Mouse (Mus musculus) liver, embryonic 12.5 days (tissue): ENCODE data around the gene Gm20532. TPM values are rescaled to one million over a fixed set of nuclear protein-coding genes. Genes with fewer than 3 reads are reported as not detected.

Experiments used
- ATAC-seq: fragments of 200-750 bp; cut with Nextera tagmentation; 2 replicates; pipeline ENCODE4 v1.8.0; 2017; ENCODE audit warnings: moderate number of reproducible peaks, mild to moderate bottlenecking, moderate library complexity
- H3K27ac ChIP-seq: fragments of 300-500 bp; sonication (generic); 2 replicates; pipeline ENCODE4 v1.5.1; 2016; ENCODE audit warnings: mild to moderate bottlenecking
- H3K27me3 ChIP-seq: fragments of 300-500 bp; sonication (generic); replicated peaks from 2 replicates; pipeline ENCODE4 v1.6.1; 2016; ENCODE audit warnings: mild to moderate bottlenecking, moderate library complexity
- H3K36me3 ChIP-seq: fragments of 300-500 bp; sonication (generic); 2 replicates; pipeline ENCODE4 v1.6.1; 2016; ENCODE audit warnings: mild to moderate bottlenecking, moderate library complexity
- H3K4me1 ChIP-seq: fragments of 300-500 bp; sonication (generic); 2 replicates; pipeline ENCODE4 v1.6.1; 2016
- H3K4me2 ChIP-seq: fragments of 300-500 bp; sonication (generic); 2 replicates; pipeline ENCODE4 v1.6.1; 2016; ENCODE audit warnings: mild to moderate bottlenecking, moderate library complexity
- H3K4me3 ChIP-seq: fragments of 300-500 bp; sonication (generic); 2 replicates; pipeline ENCODE4 v1.5.1; 2016; ENCODE audit warnings: mild to moderate bottlenecking, moderate library complexity
- H3K9ac ChIP-seq: fragments of 300-500 bp; sonication (generic); 2 replicates; pipeline ENCODE4 v1.6.1; 2016; ENCODE audit warnings: mild to moderate bottlenecking, moderate library complexity
- H3K9me3 ChIP-seq: fragments of 300-500 bp; sonication (generic); replicated peaks from 2 replicates; pipeline ENCODE4 v1.6.1; 2016; ENCODE audit warnings: mild to moderate bottlenecking, moderate library complexity
- WGBS: fragments of 180-500 bp; shearing (Covaris S2); methylation state at CpG from one replicate; pipeline ENCODE4 v1.1.7; 2016; ENCODE audit not compliant: insufficient replicate concordance; 5-methylcytosine and 5-hydroxymethylcytosine counted together
- polyA plus RNA-seq: library from polyadenylated mRNA; unstranded; fragments of >200 nt; fragmentation: Nextera tagmentation; extraction: Ambion mirVana; gene quantifications from 2 replicates; pipeline ENCODE4 v1.2.1, GENCODE M21; 2016

The Gm20532 gene
- polyA plus RNA-seq, 1 experiment from 2014 or later: not detected

DNA sequence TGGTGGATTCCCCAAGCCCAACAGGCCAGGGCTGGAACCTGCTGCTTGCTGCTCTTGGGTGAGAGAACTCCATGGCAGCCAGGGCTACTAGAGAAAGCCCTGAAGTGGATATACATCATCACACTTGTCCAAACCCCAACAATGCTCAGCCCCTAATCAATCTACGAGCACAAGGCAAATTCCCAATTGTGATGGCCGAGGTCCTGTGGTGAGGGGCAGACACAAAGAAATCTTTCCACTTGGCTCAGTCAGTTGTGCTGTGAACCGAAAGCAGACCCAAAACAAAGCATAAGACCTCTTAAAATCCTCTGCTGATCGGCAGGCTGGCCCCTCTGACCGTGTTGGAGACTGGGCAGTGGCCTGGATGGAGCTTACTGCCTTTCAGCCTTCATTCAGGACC is 11.6 kb upstream of the Gm20532 start:
- Histone ChIP-seq H3K27ac (peak overlapping the region; percentile 87), H3K9ac (peak overlapping the region; percentile 66), H3K4me2 (peak overlapping the region; percentile 65; the same call in 1 of the 2 replicates), H3K27me3 (no peaks in the 10 kb centered on the region), H3K4me1 (peaks cover 100% of the 10 kb centered on the region), H3K9me3 (no peaks in the 10 kb centered on the region), H3K4me3 (no peak overlapping the region), H3K36me3 (no peaks in the 10 kb centered on the region)
- ATAC-seq: no peak
- WGBS: 50% methylated on average over 5 of the region's 5 CpGs

- peak; percentile 39; the same call in 1 of the 2 replicates for ATAC-seq
- 27% methylated on average over 1 of the region's 1 CpGs for WGBS
- Histone ChIP-seq H3K36me3 (no peaks in the 10 kb centered on the region), H3K9ac (peak overlapping the region; percentile 66), H3K4me2 (peak overlapping the region; percentile 65), H3K4me1 (peaks cover 99% of the 10 kb centered on the region), H3K27me3 (no peaks in the 10 kb centered on the region), H3K9me3 (no peaks in the 10 kb centered on the region), H3K4me3 (peak overlapping the region; percentile 47), H3K27ac (peak overlapping the region; percentile 87)
Observed at GRCm38 (mm10) chr2:26575378-26575777, 11.1 kb upstream of the Gm20532 start.

- Histone ChIP-seq H3K9me3 (no peaks in the 10 kb centered on the region), H3K4me2 (peak overlapping the region; percentile 65), H3K27ac (peak overlapping the region; percentile 87), H3K36me3 (no peaks in the 10 kb centered on the region), H3K9ac (peak overlapping the region; percentile 66), H3K27me3 (no peaks in the 10 kb centered on the region), H3K4me1 (peaks cover 94% of the 10 kb centered on the region), H3K4me3 (peak overlapping the region; percentile 47)
- WGBS: 16% methylated on average over 4 of the region's 4 CpGs
- peak; percentile 77 for ATAC-seq
Observed at GRCm38 (mm10) chr2:26575865-26576264, 10.6 kb upstream of the Gm20532 start.

GRCm38 (mm10) chr2:26576462-26576861 is 10.0 kb upstream of the Gm20532 start:
- ATAC-seq: no peak
- Histone ChIP-seq H3K4me1 (peaks cover 88% of the 10 kb centered on the region), H3K36me3 (no peaks in the 10 kb centered on the region), H3K27ac (peak overlapping the region; percentile 87), H3K9me3 (no peaks in the 10 kb centered on the region), H3K9ac (peak overlapping the region; percentile 66), H3K27me3 (no peaks in the 10 kb centered on the region), H3K4me2 (peak overlapping the region; percentile 65), H3K4me3 (peak overlapping the region; percentile 47)
- WGBS: 18% methylated on average over 4 of the region's 4 CpGs

- peak overlapping the region; percentile 65 for H3K4me2 ChIP-seq
- no peak overlapping the region for H3K4me3 ChIP-seq
- no peaks in the 10 kb centered on the region for H3K36me3 ChIP-seq
- no peak for ATAC-seq
- H3K27ac ChIP-seq: peak overlapping the region; percentile 87
- WGBS: 19% methylated on average over 6 of the region's 6 CpGs
- H3K4me1 ChIP-seq: peaks cover 82% of the 10 kb centered on the region
- peak overlapping the region; percentile 24; the same call in 1 of the 2 replicates for H3K9ac ChIP-seq
- H3K9me3 ChIP-seq: no peaks in the 10 kb centered on the region
- peaks cover 4% of the 10 kb centered on the region; the same call in 1 of the 2 replicates for H3K27me3 ChIP-seq
Observed at GRCm38 (mm10) chr2:26578369-26578768, 8.1 kb upstream of the Gm20532 start.

- no peak for ATAC-seq
- Histone ChIP-seq H3K4me1 (peaks cover 80% of the 10 kb centered on the region), H3K27ac (peak within 1 kb of the TSS; percentile 49), H3K9ac (no peak within 1 kb of the TSS), H3K9me3 (no peaks in the 10 kb centered on the region), H3K4me2 (no peak within 1 kb of the TSS), H3K36me3 (no peaks in the 10 kb centered on the region), H3K4me3 (no peak within 1 kb of the TSS), H3K27me3 (peaks cover 13% of the 10 kb centered on the region)
- WGBS: 89% methylated on average over 1 of the region's 1 CpGs
Observed at GRCm38 (mm10) chr2:26579714-26580113, 6.7 kb upstream of the Gm20532 start, which contains the start of gene Egfl7. TSS of gene Egfl7 (plus strand) at chr2:26580014.

GRCm38 (mm10) chr2:26580751-26581150 is 5.7 kb upstream of the Gm20532 start:
- Histone ChIP-seq H3K9ac (no peak overlapping the region), H3K27me3 (peaks cover 13% of the 10 kb centered on the region), H3K4me3 (no peak overlapping the region), H3K4me2 (no peak overlapping the region), H3K27ac (0 out of 2 replicates have a peak overlapping the region, but pooled peaks have one; percentile 37), H3K4me1 (peaks cover 73% of the 10 kb centered on the region), H3K36me3 (no peaks in the 10 kb centered on the region), H3K9me3 (no peaks in the 10 kb centered on the region)
- WGBS: 54% methylated on average over 5 of the region's 5 CpGs
- ATAC-seq: no peak

DNA sequence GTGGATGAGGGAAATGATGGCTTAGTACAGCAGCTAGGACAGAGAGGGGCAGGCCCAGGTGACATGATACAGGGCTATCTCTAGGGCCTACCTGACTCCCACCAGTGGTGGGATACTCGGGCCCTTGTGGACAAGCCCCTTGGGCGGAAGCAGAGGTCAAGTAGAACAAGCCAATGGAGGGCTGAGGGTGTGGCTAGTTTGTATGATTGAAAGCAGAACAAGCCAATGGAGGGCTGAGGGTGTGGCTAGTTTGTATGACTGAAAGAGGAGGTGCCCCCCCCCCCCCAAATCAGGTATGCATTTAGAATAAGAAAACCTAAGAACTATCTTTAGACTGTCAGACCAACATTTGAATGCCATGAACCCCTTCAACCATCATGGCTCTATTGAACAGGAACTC is 4.2 kb upstream of the Gm20532 start:
- Histone ChIP-seq H3K4me2 (no peak overlapping the region), H3K27ac (no peak overlapping the region)
- 45% methylated on average over 2 of the region's 2 CpGs for whole genome bisulfite sequencing

GRCm38 (mm10) chr2:26582741-26583140 is 3.7 kb upstream of the Gm20532 start:
- Histone ChIP-seq H3K9me3 (no peaks in the 10 kb centered on the region), H3K27ac (peak overlapping the region; percentile 73; the same call in 1 of the 2 replicates), H3K27me3 (peaks cover 13% of the 10 kb centered on the region), H3K4me3 (no peak overlapping the region), H3K36me3 (no peaks in the 10 kb centered on the region), H3K4me2 (no peak overlapping the region), H3K9ac (no peak overlapping the region), H3K4me1 (peaks cover 72% of the 10 kb centered on the region)
- ATAC-seq: no peak
- 73% methylated on average over 7 of the region's 7 CpGs for WGBS

More for the DNA sequence above, 4.2 kb upstream of the Gm20532 start:
- no peak for ATAC-seq
- H3K4me1 ChIP-seq: peaks cover 72% of the 10 kb centered on the region
- no peak overlapping the region for H3K9ac ChIP-seq
- peaks cover 13% of the 10 kb centered on the region for H3K27me3 ChIP-seq
- H3K9me3 ChIP-seq: no peaks in the 10 kb centered on the region
- no peak overlapping the region for H3K4me3 ChIP-seq
- H3K36me3 ChIP-seq: no peaks in the 10 kb centered on the region

GRCm38 (mm10) chr2:26583640-26584039 is 2.8 kb upstream of the Gm20532 start:
- ATAC-seq: no peak
- H3K4me3 ChIP-seq: peak overlapping the region; percentile 43
- WGBS: 6% methylated on average over 11 of the region's 11 CpGs
- no peaks in the 10 kb centered on the region for H3K9me3 ChIP-seq
- H3K27me3 ChIP-seq: peaks cover 13% of the 10 kb centered on the region
- H3K9ac ChIP-seq: peak overlapping the region; percentile 58
- peaks cover 72% of the 10 kb centered on the region for H3K4me1 ChIP-seq
- H3K4me2 ChIP-seq: peak overlapping the region; percentile 35
- H3K27ac ChIP-seq: peak overlapping the region; percentile 73
- peaks cover 2% of the 10 kb centered on the region; the same call in 1 of the 2 replicates for H3K36me3 ChIP-seq

DNA sequence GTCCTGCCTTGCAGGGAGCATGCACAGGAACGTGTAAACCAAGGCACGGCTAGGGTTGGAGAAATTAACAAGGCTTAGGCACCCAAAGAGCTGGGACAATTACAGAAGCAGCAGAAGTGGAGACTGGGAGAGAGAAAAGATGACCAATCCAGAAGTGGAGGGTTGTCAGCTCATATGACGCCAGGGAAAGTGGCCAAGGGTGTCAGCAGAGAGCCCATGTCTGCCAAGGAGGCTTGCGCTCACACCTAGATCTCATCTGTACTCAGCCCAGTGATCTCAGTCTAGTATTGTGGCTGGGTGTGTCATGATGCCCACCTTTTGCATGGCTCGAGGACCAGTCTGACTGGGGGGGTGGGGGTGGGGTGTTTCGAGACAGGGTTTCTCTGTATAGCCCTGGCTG is 726 bp upstream of the Gm20532 start:
- H3K4me2 ChIP-seq: peak overlapping the region; percentile 81
- no peak for ATAC-seq
- H3K27ac ChIP-seq: peak overlapping the region; percentile 74
- H3K27me3 ChIP-seq: peaks cover 13% of the 10 kb centered on the region
- WGBS: 33% methylated on average over 6 of the region's 6 CpGs
- H3K4me3 ChIP-seq: peak overlapping the region; percentile 65
- peaks cover 21% of the 10 kb centered on the region for H3K36me3 ChIP-seq
- peak overlapping the region; percentile 45; the same call in 1 of the 2 replicates for H3K9ac ChIP-seq
- no peaks in the 10 kb centered on the region for H3K9me3 ChIP-seq
- peaks cover 61% of the 10 kb centered on the region for H3K4me1 ChIP-seq

DNA sequence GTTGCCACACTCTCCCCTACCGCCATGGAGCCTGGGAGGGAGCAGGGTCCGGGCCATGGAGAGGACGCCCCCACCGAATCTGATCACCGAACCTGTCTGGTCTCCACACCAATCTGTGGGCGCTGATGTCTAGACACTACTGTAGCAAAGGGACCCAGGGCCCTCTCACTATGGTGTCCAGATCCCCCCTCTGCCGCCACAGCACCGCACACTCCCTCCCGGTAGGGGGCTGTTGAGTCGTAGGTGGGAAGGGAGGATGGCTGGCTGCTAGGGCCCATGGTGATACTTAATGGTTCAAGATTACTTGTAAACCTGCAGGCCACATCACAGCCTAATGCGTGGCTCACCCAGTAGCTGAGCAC is 586 bp downstream of the Gm20532 start:
- Histone ChIP-seq H3K4me2 (peak overlapping the region; percentile 81), H3K9me3 (no peaks in the 10 kb centered on the region), H3K4me1 (peaks cover 59% of the 10 kb centered on the region), H3K4me3 (peak overlapping the region; percentile 65), H3K27me3 (peaks cover 13% of the 10 kb centered on the region), H3K27ac (peak overlapping the region; percentile 74), H3K9ac (peak overlapping the region; percentile 65), H3K36me3 (peaks cover 34% of the 10 kb centered on the region)
- ATAC-seq: peak; percentile 45
- WGBS: 2% methylated on average over 11 of the region's 11 CpGs

DNA sequence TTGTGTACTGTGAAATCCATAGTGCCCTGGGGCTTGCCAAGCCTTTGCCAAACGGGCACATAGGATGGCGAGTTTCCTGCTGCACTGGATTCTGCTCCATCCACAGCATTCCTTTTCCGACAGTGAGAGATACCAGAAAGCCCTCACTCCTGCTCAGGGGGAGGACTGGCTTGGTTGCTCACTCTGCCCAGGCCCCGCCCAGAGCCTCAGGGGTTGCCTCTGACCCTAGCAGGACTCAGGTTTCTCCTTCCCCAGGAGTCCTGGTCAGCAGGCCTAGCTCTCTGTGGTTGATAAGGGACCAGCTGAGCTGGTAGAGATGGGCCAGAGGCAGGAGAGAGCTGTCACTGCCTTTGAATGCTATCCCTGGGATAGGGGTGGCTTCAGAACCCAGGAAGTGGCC is 2.1 kb downstream of the Gm20532 start:
- Histone ChIP-seq H3K9ac (no peak overlapping the region), H3K4me1 (peaks cover 45% of the 10 kb centered on the region), H3K27ac (peak overlapping the region; percentile 38; the same call in 1 of the 2 replicates), H3K4me2 (peak overlapping the region; percentile 81), H3K9me3 (no peaks in the 10 kb centered on the region), H3K27me3 (peaks cover 7% of the 10 kb centered on the region), H3K4me3 (no peak overlapping the region), H3K36me3 (peaks cover 49% of the 10 kb centered on the region)
- 59% methylated on average over 4 of the region's 4 CpGs for WGBS
- no peak for ATAC-seq
